Mouse (Mus musculus) induced T-regulatory cell, adult 2 months (primary cell): ENCODE data around the gene 9030624G23Rik.
"Not testable (repeated sequence)": the region's sequence is repeated elsewhere in the genome, so short reads cannot be mapped to it uniquely, and the experiment has no call there.

Experiments used
- DNase-seq: peaks from one replicate; pipeline ENCODE4 v3.0.0-alpha.2; 2012; ENCODE audit warnings: low read depth

The 9030624G23Rik gene

GRCm38 (mm10) chr12:24097108-24097520, at the start of gene 9030624G23Rik:
9030624G23Rik (minus strand) TSS chr12:24097246.
- not testable (repeated sequence) for DNase-seq

GRCm38 (mm10) chr12:24083096-24083495, 13.9 kb downstream of the 9030624G23Rik start:
- not testable (repeated sequence) for DNase-seq
